In genomic region chr19:32675766-32676165, GRCm38 (mm10) we compare ENCODE assay signal across 26 mouse cellular contexts.
"Had no signal": no experiment of that assay in that cellular context is flagged by ENCODE, and none has a peak within 500 bp of the region (broad histone marks: within the 10 kb centered on the region; RNA-seq: fewer than 3 reads in every experiment).

No protein-coding gene starts in this region.

- H3K4me2 ChIP-seq: heart, embryonic 11.5 days; heart, embryonic 13.5 days; heart, embryonic 15.5 days; hindbrain, embryonic 14.5 days; intestine, embryonic 15.5 days; limb, embryonic 12.5 days; liver, embryonic 11.5 days; liver, embryonic 13.5 days; liver, embryonic 15.5 days had no signal

- H3K27me3 ChIP-seq: heart, embryonic 13.5 days; heart, embryonic 15.5 days; intestine, embryonic 15.5 days; limb, embryonic 12.5 days; liver, embryonic 13.5 days; liver, embryonic 15.5 days had no signal

- H3K27ac ChIP-seq: heart, adult 2 months; heart, embryonic 13.5 days; heart, embryonic 15.5 days; hindbrain, embryonic 14.5 days; intestine, embryonic 15.5 days; layer of hippocampus, adult 2 months; limb, embryonic 10.5 days; limb, embryonic 12.5 days; liver, embryonic 13.5 days; liver, embryonic 15.5 days had no signal

- H3K4me1 ChIP-seq: heart, embryonic 13.5 days; heart, embryonic 15.5 days; intestine, embryonic 15.5 days; limb, embryonic 10.5 days; limb, embryonic 12.5 days; liver, embryonic 13.5 days; liver, embryonic 15.5 days had no signal

- H3K9ac ChIP-seq: heart, embryonic 13.5 days; heart, embryonic 15.5 days; hindbrain, embryonic 14.5 days; intestine, embryonic 15.5 days; limb, embryonic 12.5 days; liver, embryonic 13.5 days; liver, embryonic 15.5 days had no signal

- H3K4me3 ChIP-seq: heart, adult 2 months; heart, embryonic 13.5 days; heart, embryonic 15.5 days; intestine, embryonic 15.5 days; layer of hippocampus, adult 2 months; limb, embryonic 10.5 days; limb, embryonic 12.5 days; liver, embryonic 13.5 days; liver, embryonic 15.5 days had no signal

- DNase-seq: gastrocnemius, postnatal 14 days; gastrocnemius, postnatal 36 days; heart, adult 11 months; heart, adult 2 months; heart, postnatal 14 days; heart, postnatal 36 days; kidney, adult 18-20 months; kidney, adult 8-10 months; kidney, postnatal 10 days; kidney, postnatal 25 days; kidney, postnatal 4 days; liver; liver, embryonic 13.5 days had no signal

- H3K9me3 ChIP-seq: heart, embryonic 13.5 days; heart, embryonic 15.5 days; intestine, embryonic 15.5 days; limb, embryonic 10.5 days; limb, embryonic 12.5 days; liver, embryonic 13.5 days; liver, embryonic 15.5 days had no signal

- ATAC-seq: hindbrain, embryonic 16.5 days; inflammation-experienced regulatory T-cells, adult 6 months; intestine, embryonic 15.5 days; intestine, postnatal 0 days had no signal
